Mouse (Mus musculus): ENCODE results near the gene Appl2. TPM values are rescaled to one million over a fixed set of nuclear protein-coding genes. Genes with fewer than 3 reads are reported as not detected.

Appl2 gene
- total and polyA plus RNA-seq, 3 experiments = 0.15 to 0.99 TPM; not detected in 1

DNA sequence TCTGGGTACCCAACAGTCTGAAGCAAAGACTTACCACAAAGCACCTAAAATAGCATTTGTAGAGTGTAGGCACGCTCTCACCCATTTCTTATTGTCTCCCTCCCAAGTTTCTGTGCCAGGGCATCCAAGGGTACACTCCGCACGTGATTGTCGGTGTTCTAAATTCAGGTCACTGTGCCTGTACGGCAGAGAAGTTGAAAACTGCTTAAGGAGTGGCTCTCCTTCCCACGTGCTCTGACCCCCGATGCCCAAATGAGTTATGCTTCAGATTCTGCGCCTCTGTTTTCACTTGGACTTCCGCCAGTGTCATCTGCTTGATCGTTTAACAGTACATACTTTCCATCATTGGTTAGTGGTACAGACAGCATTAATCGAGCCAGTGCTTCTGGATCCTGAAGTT lies 47.9 kb downstream of the Appl2 start (continued):
- no peak for TF ChIP-seq MEF2A (IDR thresholded peaks at IDR 0.05; ENCODE audit: extremely low read depth, insufficient replicate concordance, low read depth, low read length, poor library complexity, severe bottlenecking)
- TF ChIP-seq USF2 (IDR thresholded peaks at IDR 0.05; ENCODE audit: borderline replicate concordance in 1 of 2, insufficient read depth in 1 of 2, low read depth in 1 of 2, low read length in 2 of 2) = no peak
- no peak for TF ChIP-seq HCFC1 (IDR thresholded peaks at IDR 0.05; ENCODE audit: low read depth, low read length)
- no peak for TF ChIP-seq CHD2 (IDR thresholded peaks at IDR 0.05; ENCODE audit: low read length)
- TF ChIP-seq TAL1 (IDR thresholded peaks at IDR 0.05; ENCODE audit: low read length) = no peak

GRCm38 (mm10) chr10:83594526-83594925 lies 54.0 kb downstream of the Appl2 start:
- Histone ChIP-seq H3K9ac (ENCODE audit: control insufficient read depth, low read depth, low read length, poor library complexity, severe bottlenecking) (no peak overlapping the region), H3K36me3 (ENCODE audit: control insufficient read depth in 1 of 2, insufficient read depth in 2 of 2, low read length in 2 of 2) (peaks cover 0 to 11% of the 10 kb centered on the region in 2 experiments; a peak in 2 of 4 replicates), H3K4me3 (ENCODE audit: control insufficient read depth in 1 of 2, insufficient read depth in 1 of 2, low read depth in 2 of 2, low read length in 2 of 2) (no peak overlapping the region), H3K27ac (ENCODE audit: control insufficient read depth, low read depth, low read length) (no peak overlapping the region), H3K27me3 (ENCODE audit: control insufficient read depth in 1 of 2, insufficient read depth in 2 of 2, low read length in 2 of 2) (no peaks in the 10 kb centered on the region), H3K9me3 (replicated peaks; ENCODE audit: insufficient read depth, low read length) (no peaks in the 10 kb centered on the region), H3K79me2 (ENCODE audit: control insufficient read depth, insufficient read depth, low read length, poor library complexity) (no peaks in the 10 kb centered on the region), H3K4me1 (ENCODE audit: control insufficient read depth in 1 of 2, insufficient read depth in 2 of 2, low read length in 2 of 2) (no peaks in the 10 kb centered on the region)
- no peak for DNase-seq (ENCODE audit: low read depth, low spot score)
- TF ChIP-seq MAFK (IDR thresholded peaks at IDR 0.05; ENCODE audit: borderline replicate concordance, low read depth, low read length) = no peak
- TF ChIP-seq ETS1 (IDR thresholded peaks at IDR 0.05; ENCODE audit: low read depth, low read length) = no peak

- Histone ChIP-seq H3K9me3 (replicated peaks; ENCODE audit: insufficient read depth, low read length) (no peaks in the 10 kb centered on the region), H3K4me3 (ENCODE audit: control insufficient read depth in 1 of 2, insufficient read depth in 1 of 2, low read depth in 2 of 2, low read length in 2 of 2) (no peak overlapping the region), H3K36me3 (ENCODE audit: control insufficient read depth in 1 of 2, insufficient read depth in 2 of 2, low read length in 2 of 2) (peaks cover 0 to 14% of the 10 kb centered on the region in 2 experiments; a peak in 2 of 4 replicates), H3K4me1 (ENCODE audit: control insufficient read depth in 1 of 2, insufficient read depth in 2 of 2, low read length in 2 of 2) (no peaks in the 10 kb centered on the region), H3K79me2 (ENCODE audit: control insufficient read depth, insufficient read depth, low read length, poor library complexity) (no peaks in the 10 kb centered on the region), H3K9ac (ENCODE audit: control insufficient read depth, low read depth, low read length, poor library complexity, severe bottlenecking) (no peak overlapping the region), H3K27me3 (ENCODE audit: control insufficient read depth in 1 of 2, insufficient read depth in 2 of 2, low read length in 2 of 2) (no peaks in the 10 kb centered on the region), H3K27ac (ENCODE audit: control insufficient read depth, low read depth, low read length) (no peak overlapping the region)
- DNase-seq (ENCODE audit: low read depth, low spot score) = no peak
- TF ChIP-seq ZKSCAN1 (IDR thresholded peaks at IDR 0.05; ENCODE audit: low read depth, low read length) = no peak
These were observed 55.9 kb downstream of the Appl2 start for GRCm38 (mm10) chr10:83592616-83593015.

DNA sequence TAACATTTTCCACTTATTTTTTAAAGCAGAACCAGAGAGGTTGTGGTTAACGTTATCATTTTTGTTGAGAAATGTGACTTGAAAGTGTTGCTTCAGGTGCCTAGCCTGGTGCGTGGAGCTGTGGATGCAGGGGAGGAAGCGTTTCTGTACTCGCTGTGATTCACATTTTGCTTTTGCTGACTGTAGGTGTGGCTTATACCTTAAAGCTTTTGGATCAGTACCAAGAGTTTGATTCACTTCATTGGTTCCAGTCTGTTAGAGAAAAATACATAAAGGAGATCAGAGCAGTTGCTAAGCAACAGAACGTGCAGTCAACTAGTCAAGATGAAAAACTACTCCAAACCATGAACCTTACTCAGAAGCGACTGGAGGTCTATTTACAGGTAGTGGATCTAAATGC lies 57.7 kb downstream of the Appl2 start:
- no peaks in the 10 kb centered on the region for H3K4me1 ChIP-seq (ENCODE audit: control insufficient read depth in 1 of 2, insufficient read depth in 2 of 2, low read length in 2 of 2)
- H3K9ac ChIP-seq (ENCODE audit: control insufficient read depth, low read depth, low read length, poor library complexity, severe bottlenecking) = no peak overlapping the region
- H3K27ac ChIP-seq (ENCODE audit: control insufficient read depth, low read depth, low read length) = no peak overlapping the region
- no peak for DNase-seq (ENCODE audit: low read depth, low spot score)
- peaks cover 0 to 15% of the 10 kb centered on the region in 2 experiments; a peak in 2 of 4 replicates for H3K36me3 ChIP-seq (ENCODE audit: control insufficient read depth in 1 of 2, insufficient read depth in 2 of 2, low read length in 2 of 2)
- no peaks in the 10 kb centered on the region for H3K27me3 ChIP-seq (ENCODE audit: control insufficient read depth in 1 of 2, insufficient read depth in 2 of 2, low read length in 2 of 2)
- TF ChIP-seq SIN3A (IDR thresholded peaks at IDR 0.05; ENCODE audit: low read length) (no peak), CHD1 (IDR thresholded peaks at IDR 0.05; ENCODE audit: low read depth, low read length) (no peak), GABPA (IDR thresholded peaks at IDR 0.05; ENCODE audit: low read depth, low read length) (no peak), HCFC1 (IDR thresholded peaks at IDR 0.05; ENCODE audit: low read depth, low read length) (no peak), TBP (IDR thresholded peaks at IDR 0.05; ENCODE audit: low read depth, low read length) (no peak), MYB (IDR thresholded peaks at IDR 0.05; ENCODE audit: low read depth, low read length) (no peak), ETS1 (IDR thresholded peaks at IDR 0.05; ENCODE audit: low read depth, low read length) (no peak), NRF1 (IDR thresholded peaks at IDR 0.05; ENCODE audit: insufficient read depth, low read depth, low read length, poor library complexity, severe bottlenecking) (no peak), RAD21 (IDR thresholded peaks at IDR 0.05; ENCODE audit: low read depth, low read length) (no peak)
- no peaks in the 10 kb centered on the region for H3K9me3 ChIP-seq (replicated peaks; ENCODE audit: insufficient read depth, low read length)
- no peak overlapping the region for H3K4me3 ChIP-seq (ENCODE audit: control insufficient read depth in 1 of 2, insufficient read depth in 1 of 2, low read depth in 2 of 2, low read length in 2 of 2)
- H3K79me2 ChIP-seq (ENCODE audit: control insufficient read depth, insufficient read depth, low read length, poor library complexity) = no peaks in the 10 kb centered on the region
